Mouse (Mus musculus): ENCODE results near the gene Paxx.
"Not testable (repeated sequence)": the region's sequence is repeated elsewhere in the genome, so short reads cannot be mapped to it uniquely, and the experiment has no call there.

The Paxx gene

DNA sequence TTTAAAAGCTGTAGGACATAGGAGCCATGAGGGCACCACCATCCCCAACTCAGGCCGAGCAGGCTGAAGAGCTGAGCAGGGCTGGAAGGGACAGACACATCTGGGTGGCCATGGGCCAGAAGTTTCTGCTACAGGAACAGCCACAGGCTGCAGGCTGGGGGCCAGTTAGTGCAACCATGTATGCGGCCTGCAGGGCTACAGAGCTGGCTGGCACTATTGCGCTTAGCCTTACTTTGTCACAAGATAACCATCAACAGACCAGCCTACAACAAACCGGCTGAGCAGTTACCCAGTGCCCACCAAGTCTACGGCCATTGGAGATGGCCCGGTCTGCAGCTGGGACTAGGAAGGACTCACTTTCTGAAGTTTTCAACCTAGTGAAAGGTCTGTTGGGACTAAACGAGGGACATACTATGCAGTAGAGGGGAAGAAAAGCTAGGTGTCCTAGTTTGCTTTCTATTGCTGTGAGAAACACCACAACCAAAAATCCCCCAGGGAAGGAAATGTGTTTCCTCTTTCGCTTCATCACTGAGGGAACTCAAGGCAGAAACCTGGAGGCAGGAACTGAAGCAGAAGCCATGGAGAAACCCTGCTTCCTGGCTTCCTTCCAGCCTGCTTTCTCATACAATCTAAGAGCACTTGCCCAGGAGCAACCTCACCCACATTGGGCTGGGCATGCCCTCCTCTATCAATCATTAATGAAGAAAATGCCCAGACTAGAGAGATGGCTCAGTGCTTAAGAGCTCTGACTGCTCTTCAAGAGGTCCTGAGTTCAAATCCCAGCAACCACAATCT is 9.8 kb downstream of the Paxx start:
- no peak for DNase-seq (ENCODE audit: low spot score in 2 of 2)

GRCm38 (mm10) chr2:25442682-25443081 is 18.2 kb downstream of the Paxx start:
- DNase-seq (ENCODE audit: low spot score in 2 of 2): no peak

DNA sequence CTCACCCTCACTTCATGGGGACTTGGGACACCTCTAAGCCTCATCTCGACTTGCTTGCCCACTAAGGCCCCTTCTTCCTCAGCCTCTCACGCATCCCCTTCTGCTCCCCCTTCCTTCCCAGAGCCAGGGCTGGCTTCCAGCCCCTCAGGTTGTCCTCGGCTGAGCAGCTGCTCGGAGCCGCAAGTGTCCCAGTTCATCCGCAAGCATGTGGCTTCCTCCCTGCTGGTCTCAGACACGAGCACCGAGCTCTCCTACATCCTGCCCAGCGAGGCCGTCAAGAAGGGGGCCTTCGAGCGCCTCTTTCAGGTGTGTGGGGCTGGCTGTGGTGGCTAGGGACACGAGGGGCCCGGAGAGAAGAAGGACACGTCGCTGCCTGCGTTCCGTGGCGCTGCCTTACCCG is 19.8 kb downstream of the Paxx start:
- DNase-seq (ENCODE audit: low spot score in 2 of 2): no peak

DNA sequence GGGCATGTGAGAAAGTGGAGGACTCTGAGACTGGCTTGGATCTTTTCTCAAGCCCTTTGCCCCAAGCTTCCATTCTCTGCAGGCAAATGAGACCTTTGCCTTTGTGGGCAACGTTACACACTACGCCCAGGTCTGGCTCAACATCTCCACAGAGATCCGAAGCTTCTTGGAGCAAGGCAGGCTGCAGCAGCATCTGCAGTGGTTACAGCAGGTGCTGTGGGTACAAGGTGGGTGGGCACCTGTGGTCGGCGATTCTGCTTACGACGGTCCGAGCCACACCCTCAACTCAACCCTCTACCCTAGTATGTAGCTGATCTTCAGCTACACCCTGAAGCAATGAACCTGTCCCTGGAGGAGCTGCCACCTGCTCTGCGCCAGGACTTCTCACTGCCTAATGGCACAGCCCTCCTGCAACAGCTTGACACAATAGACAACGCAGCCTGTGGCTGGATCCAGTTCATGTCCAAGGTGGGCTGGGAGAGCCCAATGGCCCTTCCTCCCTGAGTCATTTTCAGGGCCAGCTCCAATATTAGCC is 24.5 kb downstream of the Paxx start:
- no peak for DNase-seq (ENCODE audit: low spot score in 2 of 2)

GRCm38 (mm10) chr2:25434292-25434691 is 26.6 kb downstream of the Paxx start:
- no peak for DNase-seq (ENCODE audit: low spot score in 2 of 2)

- DNase-seq (ENCODE audit: low spot score in 2 of 2): no peak
Measured at GRCm38 (mm10) chr2:25433101-25433500, 27.8 kb downstream of the Paxx start.

DNA sequence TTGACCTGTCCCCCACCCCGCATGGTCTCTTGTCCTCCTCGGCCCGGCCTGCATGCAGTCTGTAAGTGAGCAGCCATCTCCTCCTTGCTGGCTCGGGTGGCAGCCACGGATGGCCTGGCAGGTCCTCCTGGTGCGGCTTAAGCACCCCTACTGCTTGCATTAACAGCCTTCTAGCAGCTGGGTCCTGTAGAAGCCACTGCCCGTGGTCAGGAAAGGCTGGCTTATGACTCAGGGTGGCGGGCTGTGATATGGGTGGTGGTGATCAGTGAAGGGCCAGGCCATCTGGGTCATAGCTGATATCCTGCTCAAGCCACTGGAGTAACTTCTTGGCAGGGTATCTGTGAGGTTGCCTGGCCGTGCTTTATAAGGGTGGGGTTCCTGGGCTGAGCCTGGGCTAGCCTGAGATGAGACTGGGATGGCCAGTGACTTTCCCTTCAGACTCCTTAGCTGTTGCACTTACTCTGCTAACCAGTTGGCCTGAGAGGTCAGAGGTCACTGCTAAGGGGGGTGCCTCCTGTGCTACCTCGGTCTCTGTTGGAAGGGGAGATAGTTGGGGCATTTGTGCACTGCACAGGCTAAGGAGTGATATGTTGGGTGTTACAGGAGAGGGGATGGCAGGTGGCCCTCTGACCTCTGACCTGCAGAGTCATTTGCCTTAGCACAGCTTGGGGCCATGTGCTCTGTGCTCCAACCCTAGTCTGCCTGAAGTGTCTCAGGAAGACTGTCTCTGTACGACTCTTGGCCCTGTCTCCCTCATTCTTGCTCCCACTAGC is 28.4 kb downstream of the Paxx start:
- no peak for DNase-seq (ENCODE audit: low spot score in 2 of 2)

DNA sequence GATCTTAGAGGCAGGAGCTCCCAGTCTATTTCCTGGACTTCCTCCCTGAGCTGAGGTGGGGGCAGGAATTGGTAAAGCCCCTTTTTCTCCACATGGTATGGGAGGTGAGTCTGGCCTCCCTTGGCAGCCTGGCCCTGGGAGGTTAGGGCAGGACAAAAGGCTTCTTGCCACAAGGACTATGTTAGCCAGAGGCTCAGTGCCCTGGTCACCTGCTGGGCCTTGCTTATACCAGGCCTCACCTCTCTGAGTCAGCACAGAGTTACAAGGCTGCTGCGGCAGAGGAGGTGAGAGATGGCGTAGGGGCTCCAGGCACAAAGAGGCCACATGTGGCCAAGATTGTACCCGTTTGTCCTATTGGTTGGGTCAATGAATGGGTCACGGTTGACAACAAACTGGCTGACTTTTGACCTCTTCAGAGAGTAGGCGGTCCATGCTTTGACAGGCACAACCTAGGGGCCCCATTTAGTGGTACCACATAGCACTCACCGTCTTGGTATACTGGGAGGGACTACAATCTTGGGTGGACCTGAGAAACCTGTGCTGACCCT is 29.5 kb downstream of the Paxx start:
- no peak for DNase-seq (ENCODE audit: low spot score in 2 of 2)

GRCm38 (mm10) chr2:25430395-25431233 is 30.3 kb downstream of the Paxx start:
- DNase-seq (ENCODE audit: low spot score in 2 of 2): no peak

DNA sequence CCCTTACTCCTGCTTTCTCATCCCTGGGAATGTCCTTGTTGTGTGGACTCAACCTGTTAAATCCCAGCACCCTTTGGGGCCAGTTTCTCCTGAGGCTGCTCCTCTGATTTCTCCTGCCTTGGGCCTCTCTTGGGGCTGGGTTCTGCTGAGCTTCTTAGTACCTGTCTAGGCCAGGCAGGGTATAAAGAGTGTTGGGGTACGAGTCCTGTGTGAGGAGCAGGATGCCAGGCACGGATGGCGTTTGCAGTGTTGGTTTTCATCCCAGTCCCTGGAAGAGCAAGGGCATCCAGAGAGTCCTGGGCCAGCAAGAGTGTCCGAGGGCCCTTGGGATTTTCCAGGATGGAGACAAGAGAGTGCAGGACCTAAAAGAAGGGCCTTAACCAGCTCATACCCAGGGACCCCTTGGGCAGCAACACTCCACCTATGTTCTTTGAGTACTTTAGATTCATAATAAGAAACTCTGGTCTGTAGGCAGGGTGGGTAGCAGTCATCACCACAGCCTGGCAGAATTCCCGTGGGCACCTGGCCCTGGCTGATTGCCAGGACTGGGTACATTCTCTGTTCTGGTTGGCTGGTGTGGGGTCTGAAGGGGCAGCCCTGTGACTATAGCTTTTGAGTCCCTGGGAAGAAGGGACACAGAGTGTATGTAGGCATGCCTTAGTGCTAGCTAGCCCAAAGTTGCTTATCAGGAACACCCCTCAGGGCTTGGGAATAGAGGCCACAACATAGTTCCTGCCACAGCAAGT is 31.3 kb downstream of the Paxx start:
- DNase-seq (ENCODE audit: low spot score in 2 of 2): no peak

GRCm38 (mm10) chr2:25428442-25429236 is 32.3 kb downstream of the Paxx start, which contains the start of gene Abca2:
Abca2 (plus strand) TSS chr2:25428703.
- DNase-seq (ENCODE audit: low spot score in 2 of 2): peak; percentile 83 to 87

DNA sequence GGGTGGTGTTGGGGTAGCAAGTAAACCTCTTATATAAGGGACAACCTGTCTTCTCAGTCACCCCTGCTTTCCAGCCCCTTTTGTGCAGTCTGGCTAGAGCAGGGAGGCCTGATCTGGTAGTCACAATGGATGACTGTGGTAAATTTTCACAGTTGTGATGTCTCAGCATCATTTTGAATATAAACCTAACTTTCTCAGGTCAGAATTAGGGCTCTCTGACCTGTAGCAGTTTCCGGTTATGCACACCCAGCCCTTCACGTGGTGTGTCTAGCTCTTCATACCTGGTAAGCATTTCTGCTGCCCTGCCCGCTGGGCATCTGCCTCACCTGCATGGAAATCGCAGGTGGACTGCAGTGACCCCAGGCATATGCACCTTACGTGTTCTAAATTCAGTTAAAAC is 33.6 kb downstream of the Paxx start:
- DNase-seq (ENCODE audit: low spot score in 2 of 2): no peak

GRCm38 (mm10) chr2:25426721-25427191 is 34.1 kb downstream of the Paxx start:
- peak in 1 of 2 experiments; percentile 47 for DNase-seq (ENCODE audit: low spot score in 2 of 2)

- DNase-seq (ENCODE audit: low spot score in 2 of 2): no peak
Measured at GRCm38 (mm10) chr2:25425481-25425880, 35.4 kb downstream of the Paxx start.

- no peak for DNase-seq (ENCODE audit: low spot score in 2 of 2)
Measured at GRCm38 (mm10) chr2:25423626-25424025, 37.3 kb downstream of the Paxx start.

GRCm38 (mm10) chr2:25422587-25423410 is 38.1 kb downstream of the Paxx start, which contains the start of gene Fut7:
Fut7 (plus strand) TSS chr2:25423267.
- DNase-seq (ENCODE audit: low spot score in 2 of 2): peak in 1 of 2 experiments; percentile 31

DNA sequence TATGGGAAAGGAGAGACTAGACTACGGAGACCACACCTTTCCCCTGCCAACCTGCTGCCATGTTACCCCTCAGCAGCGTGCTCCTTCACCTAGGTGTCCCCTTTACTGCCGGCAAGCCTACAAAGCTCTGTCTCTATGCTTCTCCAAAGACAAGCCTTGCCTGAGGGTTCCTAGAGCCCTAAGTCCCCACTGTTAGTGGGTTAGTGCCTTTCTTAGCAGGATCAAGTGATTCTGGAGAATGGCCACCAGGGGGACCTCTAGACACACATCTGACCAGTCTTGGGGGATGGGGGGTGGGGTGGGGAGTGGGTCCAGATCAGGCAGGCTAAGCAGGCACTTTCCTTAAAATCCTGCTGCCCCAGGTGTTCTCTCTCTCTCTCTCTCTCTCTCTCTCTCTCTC is 39.0 kb downstream of the Paxx start:
- no peak for DNase-seq (ENCODE audit: low spot score in 2 of 2)

DNA sequence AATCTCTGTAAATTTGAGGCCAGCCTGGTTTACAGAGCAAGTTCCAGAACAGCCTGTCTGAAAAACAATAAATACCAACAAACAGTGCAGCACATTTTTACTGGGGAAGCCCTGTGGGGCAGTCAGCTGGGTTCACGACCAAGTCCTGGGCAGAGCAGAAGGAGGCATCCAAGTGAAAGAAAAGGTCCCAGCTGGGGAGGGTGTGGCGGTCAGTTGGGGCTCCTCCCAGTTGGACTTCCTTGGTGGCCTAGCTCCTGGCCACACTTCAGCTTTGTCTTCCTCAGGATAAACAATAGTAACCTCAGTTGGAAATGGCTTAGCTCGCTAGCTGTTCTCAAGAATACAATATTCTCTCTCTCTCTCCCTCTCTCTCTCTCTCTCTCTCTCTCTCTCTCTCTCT is 43.5 kb downstream of the Paxx start:
- no peak for DNase-seq (ENCODE audit: low spot score in 2 of 2)

- not testable (repeated sequence) for DNase-seq (ENCODE audit: low spot score in 2 of 2)
Measured at GRCm38 (mm10) chr2:25413436-25413835, 47.5 kb downstream of the Paxx start.

Measured in urinary bladder, adult 18-20 months (tissue).